Mouse (Mus musculus) layer of hippocampus, postnatal 14 days (tissue): ENCODE data around the gene Ripor2. TPM values are rescaled to one million over a fixed set of nuclear protein-coding genes. Genes with fewer than 3 reads are reported as not detected.

Source experiments
- DNase-seq, 2 experiments: peaks; one replicate each; pipeline ENCODE4 v3.0.0; 2021 to 2022; ENCODE audit warnings: low spot score in 2 of 2, mixed read lengths in 1 of 2
- long read RNA-seq, 2 experiments: library from polyadenylated mRNA; stranded (forward); transcript quantifications; one replicate each; pipeline ENCODE4 v2.0.0; 2021
- total RNA-seq, 2 experiments: library from RNA; stranded (reverse); gene quantifications; 2 replicates each; pipeline ENCODE4 v1.2.3; 2021

The Ripor2 gene
- 10 to 100 TPM; 66.1 to 68.3 TPM for total RNA-seq
- long read RNA-seq, experiment 1, full-length matches to known transcripts = 11 of 25 reads
- long read RNA-seq, experiment 1, partial matches to known transcripts = 4 of 25 reads
- long read RNA-seq, experiment 1, other reads (novel, unspliced or antisense) = 10 of 25 reads
- long read RNA-seq, experiment 2, full-length matches to known transcripts = 17 of 44 reads
- long read RNA-seq, experiment 2, partial matches to known transcripts = 12 of 44 reads
- long read RNA-seq, experiment 2, other reads (novel, unspliced or antisense) = 15 of 44 reads

GRCm38 (mm10) chr13:24581833-24582232, at the start of gene Ripor2:
Gene Ripor2 (plus strand): TSS chr13:24582189.
- DNase-seq = no peak

- no peak for DNase-seq
These were observed 45.3 kb upstream of the Ripor2 start for GRCm38 (mm10) chr13:24536531-24537167.

GRCm38 (mm10) chr13:24538012-24538411, 44.0 kb upstream of the Ripor2 start:
- DNase-seq = no peak

GRCm38 (mm10) chr13:24538941-24539340, 43.0 kb upstream of the Ripor2 start:
- no peak for DNase-seq

GRCm38 (mm10) chr13:24545677-24546076, 36.3 kb upstream of the Ripor2 start:
- no peak for DNase-seq

GRCm38 (mm10) chr13:24546801-24547459, 35.1 kb upstream of the Ripor2 start:
- no peak for DNase-seq

- DNase-seq = no peak
These were observed 33.1 kb upstream of the Ripor2 start for GRCm38 (mm10) chr13:24548911-24549310.

GRCm38 (mm10) chr13:24551100-24551931, 30.7 kb upstream of the Ripor2 start:
- no peak for DNase-seq

- no peak for DNase-seq
These were observed 29.9 kb upstream of the Ripor2 start for GRCm38 (mm10) chr13:24552039-24552438.

- no peak for DNase-seq
These were observed 20.6 kb upstream of the Ripor2 start for GRCm38 (mm10) chr13:24561391-24561790.

GRCm38 (mm10) chr13:24564706-24565105, 17.3 kb upstream of the Ripor2 start:
- DNase-seq = no peak

GRCm38 (mm10) chr13:24565230-24565949, 16.6 kb upstream of the Ripor2 start:
- no peak for DNase-seq

GRCm38 (mm10) chr13:24565950-24566320, 16.1 kb upstream of the Ripor2 start:
- DNase-seq = no peak

GRCm38 (mm10) chr13:24567176-24567811, 14.7 kb upstream of the Ripor2 start:
- DNase-seq = no peak

- no peak for DNase-seq
These were observed 12.9 kb upstream of the Ripor2 start for GRCm38 (mm10) chr13:24569066-24569465.

GRCm38 (mm10) chr13:24570716-24571115, 11.3 kb upstream of the Ripor2 start:
- no peak for DNase-seq

- peak in 1 of 2 experiments; percentile 56 for DNase-seq
These were observed 10.1 kb upstream of the Ripor2 start for GRCm38 (mm10) chr13:24571906-24572305.

GRCm38 (mm10) chr13:24575126-24575525, 6.9 kb upstream of the Ripor2 start:
- DNase-seq = no peak

- DNase-seq = peak; percentile 63 to 87
These were observed 5.5 kb upstream of the Ripor2 start for GRCm38 (mm10) chr13:24576338-24577119.
